Mouse (Mus musculus) G1E (cell line): ENCODE measurements at regions not wholly inside any gene's neighbourhood (a gene's known extent, or its start where the extent isn't known, plus 50 kb on each side); places are given as distances from the start of the nearest gene placed in this dataset.

Experiments
- ATAC-seq: 2 replicates; pipeline ENCODE4 v1.8.0; 2016; ENCODE audit warnings: mild to moderate bottlenecking; ENCODE audit not compliant: insufficient number of reproducible peaks, poor library complexity, low FRiP score, severe bottlenecking; ENCODE audit errors: extremely low read depth
- DNase-seq: peaks from one replicate; pipeline ENCODE4 v3.0.0; 2012; ENCODE audit warnings: low spot score
- H3K27me3 ChIP-seq: 2 replicates; pipeline ENCODE4 v1.6.1; 2012; ENCODE audit warnings: mild to moderate bottlenecking, low read length, inconsistent platforms; ENCODE audit not compliant: insufficient read depth
- H3K36me3 ChIP-seq: replicated peaks from 2 replicates; pipeline ENCODE3; 2012; ENCODE audit warnings: mild to moderate bottlenecking, inconsistent platforms
- H3K4me1 ChIP-seq: 2 replicates; pipeline ENCODE4 v1.6.1; 2012; ENCODE audit warnings: low read depth, low read length, inconsistent platforms, mixed read lengths; ENCODE audit not compliant: insufficient read depth
- H3K4me3 ChIP-seq: 2 replicates; pipeline ENCODE4 v1.5.1; 2012; ENCODE audit warnings: low read depth, mild to moderate bottlenecking, inconsistent platforms, low read length, moderate library complexity, mixed read lengths
- H3K9me3 ChIP-seq: replicated peaks from 2 replicates; pipeline ENCODE4 v1.6.1; 2012; ENCODE audit warnings: inconsistent platforms
- CTCF ChIP-seq: IDR thresholded peaks from 2 replicates; pipeline ENCODE4 v1.5.1; 2012; ENCODE audit warnings: low read depth, low read length, inconsistent platforms, mixed read lengths
- GATA1 ChIP-seq: IDR thresholded peaks from 2 replicates; pipeline ENCODE4 v1.6.1; 2012; ENCODE audit warnings: borderline replicate concordance, low read length, inconsistent platforms, mixed read lengths
- GATA2 ChIP-seq: IDR thresholded peaks from 2 replicates; pipeline ENCODE4 v1.6.1; 2012; ENCODE audit warnings: low read depth, low read length, inconsistent platforms, borderline replicate concordance
- POLR2AphosphoS5 ChIP-seq: IDR thresholded peaks from 2 replicates; pipeline ENCODE4 v1.6.1; 2012; ENCODE audit warnings: low read depth, low read length, inconsistent platforms; ENCODE audit not compliant: insufficient replicate concordance
- TAL1 ChIP-seq: conservative IDR thresholded peaks from 2 replicates; pipeline ENCODE4 v1.6.1; 2012; ENCODE audit warnings: low read depth, low read length, inconsistent platforms, mixed read lengths

GRCm38 (mm10) chr9:91559794-91560193, 194.2 kb upstream of the Zic1 start:
- Histone ChIP-seq H3K4me3 (no peak overlapping the region), H3K4me1 (no peaks in the 10 kb centered on the region), H3K36me3 (no peaks in the 10 kb centered on the region), H3K27me3 (no peaks in the 10 kb centered on the region), H3K9me3 (0 out of 2 replicates have a peak, but pooled peaks cover 4% of the 10 kb centered on the region)
- TF ChIP-seq TAL1: no peak
- TF ChIP-seq GATA2: no peak
- TF ChIP-seq POLR2AphosphoS5: no peak
- no peak for TF ChIP-seq GATA1
- TF ChIP-seq CTCF: no peak
- DNase-seq: no peak
- ATAC-seq: no peak

- H3K4me1 ChIP-seq: no peaks in the 10 kb centered on the region
- ATAC-seq: no peak
- DNase-seq: no peak
- peaks cover 11% of the 10 kb centered on the region for H3K9me3 ChIP-seq
- H3K27me3 ChIP-seq: no peaks in the 10 kb centered on the region
- H3K4me3 ChIP-seq: no peak overlapping the region
- no peaks in the 10 kb centered on the region for H3K36me3 ChIP-seq
- TF ChIP-seq POLR2AphosphoS5: no peak
These were observed 181.4 kb upstream of the Zic1 start for GRCm38 (mm10) chr9:91547051-91547450.

GRCm38 (mm10) chr9:91545402-91545801, 179.8 kb upstream of the Zic1 start:
- H3K4me1 ChIP-seq: no peaks in the 10 kb centered on the region
- TF ChIP-seq POLR2AphosphoS5 (no peak), CTCF (no peak), GATA1 (no peak), TAL1 (no peak), GATA2 (no peak)
- no peak for ATAC-seq
- no peak for DNase-seq
- no peak overlapping the region for H3K4me3 ChIP-seq
- no peaks in the 10 kb centered on the region for H3K36me3 ChIP-seq
- H3K27me3 ChIP-seq: no peaks in the 10 kb centered on the region
- peaks cover 13% of the 10 kb centered on the region for H3K9me3 ChIP-seq

- TF ChIP-seq TAL1 (no peak), GATA1 (no peak), CTCF (no peak), GATA2 (no peak), POLR2AphosphoS5 (no peak)
- Histone ChIP-seq H3K4me3 (no peak overlapping the region), H3K36me3 (no peaks in the 10 kb centered on the region), H3K27me3 (no peaks in the 10 kb centered on the region), H3K9me3 (no peaks in the 10 kb centered on the region), H3K4me1 (no peaks in the 10 kb centered on the region)
- ATAC-seq (no peak), DNase-seq (no peak)
These were observed 163.3 kb upstream of the Zic1 start for GRCm38 (mm10) chr9:91528838-91529475.

GRCm38 (mm10) chr9:91528388-91528787, 162.8 kb upstream of the Zic1 start:
- H3K36me3 ChIP-seq: no peaks in the 10 kb centered on the region
- no peak for TF ChIP-seq GATA2
- TF ChIP-seq POLR2AphosphoS5: no peak
- TF ChIP-seq TAL1: no peak
- no peak for TF ChIP-seq CTCF
- no peak for DNase-seq
- H3K27me3 ChIP-seq: no peaks in the 10 kb centered on the region
- H3K4me3 ChIP-seq: no peak overlapping the region
- ATAC-seq: no peak
- H3K4me1 ChIP-seq: no peaks in the 10 kb centered on the region
- H3K9me3 ChIP-seq: peaks cover under 1% of the 10 kb centered on the region; the same call in 1 of the 2 replicates

- no peak; the same call in 1 of the 2 replicates for ATAC-seq
- H3K4me3 ChIP-seq: no peak overlapping the region
- TF ChIP-seq CTCF: no peak
- TF ChIP-seq GATA1: no peak
- TF ChIP-seq GATA2: no peak
- no peak for TF ChIP-seq TAL1
- no peak for TF ChIP-seq POLR2AphosphoS5
These were observed 154.9 kb upstream of the Zic1 start for GRCm38 (mm10) chr9:91520521-91520920.

More at GRCm38 (mm10) chr9:91520521-91520920, 154.9 kb upstream of the Zic1 start:
- peaks cover 13% of the 10 kb centered on the region for H3K9me3 ChIP-seq
- H3K27me3 ChIP-seq: no peaks in the 10 kb centered on the region
- no peaks in the 10 kb centered on the region for H3K4me1 ChIP-seq
- no peak for DNase-seq
- H3K36me3 ChIP-seq: no peaks in the 10 kb centered on the region
